Mouse (Mus musculus): Measurements from ENCODE around the gene Stim1.

Gene Stim1

GRCm38 (mm10) chr7:102267601-102268394 is at the start of gene Stim1:
Gene Stim1, plus strand, starts transcription at chr7:102267806.
- DNase-seq: peak; percentile 83

DNA sequence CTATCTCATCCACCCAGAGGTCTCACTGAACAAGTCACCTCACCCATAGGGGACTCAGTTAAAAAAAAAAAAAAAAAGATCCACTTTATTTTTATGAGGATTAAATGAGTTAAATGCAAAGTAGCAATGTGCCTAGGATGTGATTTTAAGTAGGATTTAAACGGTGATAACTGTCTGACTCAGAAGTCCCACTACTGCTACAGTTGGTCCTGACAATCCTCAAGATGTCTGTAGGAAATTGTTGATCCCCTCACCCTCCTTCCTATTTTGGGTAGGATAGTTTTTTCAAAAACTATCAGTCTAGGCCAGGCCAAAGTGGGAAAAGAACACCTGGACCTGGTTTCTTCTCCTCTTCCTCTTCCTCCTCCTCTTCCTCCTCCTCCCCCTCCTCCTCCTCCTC is 45.7 kb upstream of the Stim1 start:
- DNase-seq: no peak

DNA sequence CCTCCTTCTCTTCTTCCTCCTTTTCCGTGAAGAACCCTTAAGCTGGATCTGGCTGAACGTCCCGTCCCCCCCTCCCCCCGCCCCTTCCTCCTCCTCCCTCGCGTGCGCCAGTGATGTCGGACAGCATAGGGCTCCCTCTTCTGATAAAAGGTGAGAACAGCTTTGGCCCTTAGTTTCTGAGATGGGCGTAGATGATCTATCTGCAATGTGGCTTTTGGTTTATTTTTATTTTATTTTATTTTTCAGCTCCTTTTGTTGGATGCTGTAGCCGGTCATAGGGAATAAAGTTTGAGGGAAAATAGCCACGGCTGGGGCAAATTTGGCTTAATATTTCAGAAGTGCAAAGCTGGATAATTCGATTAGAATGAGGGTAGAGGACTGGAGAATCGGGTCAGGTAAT is 45.3 kb upstream of the Stim1 start:
- DNase-seq: peak; percentile 57

- peak; percentile 88 for DNase-seq
Measured at GRCm38 (mm10) chr7:102222830-102223556, 44.6 kb upstream of the Stim1 start.

DNA sequence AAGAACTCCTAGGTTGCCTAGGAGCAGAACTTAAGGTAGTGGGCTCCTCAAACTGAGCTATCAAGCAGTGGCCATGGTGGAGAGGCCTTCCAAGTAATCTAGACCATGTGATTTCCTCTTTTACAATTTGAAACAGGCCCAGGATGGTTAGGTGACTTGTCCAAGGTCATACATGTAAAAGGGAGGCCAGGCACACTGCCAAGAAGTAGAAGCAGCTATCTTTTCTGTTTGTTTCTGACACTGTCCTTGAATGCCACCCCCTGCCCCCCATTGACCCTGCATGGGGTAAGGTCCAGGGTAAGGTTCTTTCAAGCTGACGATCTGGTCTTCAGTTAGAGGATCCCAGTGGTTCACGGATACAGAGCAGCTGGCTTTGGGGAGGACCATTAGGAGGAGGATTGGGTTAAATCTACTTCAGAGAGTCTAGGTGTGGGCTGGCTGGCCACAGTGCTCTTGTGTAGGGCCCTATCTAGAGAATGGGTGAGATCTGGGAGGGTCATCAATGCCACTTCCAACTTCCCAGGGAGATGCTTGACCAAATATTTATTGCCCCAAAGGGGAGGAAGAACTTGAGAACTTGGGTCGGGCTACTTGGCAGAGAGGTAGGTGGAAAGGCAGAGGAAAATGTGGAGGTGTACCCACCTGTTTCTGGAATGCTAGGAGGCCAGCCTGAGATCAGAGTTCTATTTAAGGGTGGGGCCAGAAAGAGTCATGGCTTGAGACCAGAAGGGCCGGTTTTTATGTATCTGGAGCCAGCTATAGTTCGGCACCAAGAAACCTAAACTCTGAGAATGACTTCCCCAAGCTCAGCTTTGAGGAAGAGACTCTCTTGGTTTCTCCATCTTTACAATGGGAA is 43.5 kb upstream of the Stim1 start:
- no peak for DNase-seq

- no peak for DNase-seq
Measured at GRCm38 (mm10) chr7:102226051-102226450, 41.6 kb upstream of the Stim1 start.

DNA sequence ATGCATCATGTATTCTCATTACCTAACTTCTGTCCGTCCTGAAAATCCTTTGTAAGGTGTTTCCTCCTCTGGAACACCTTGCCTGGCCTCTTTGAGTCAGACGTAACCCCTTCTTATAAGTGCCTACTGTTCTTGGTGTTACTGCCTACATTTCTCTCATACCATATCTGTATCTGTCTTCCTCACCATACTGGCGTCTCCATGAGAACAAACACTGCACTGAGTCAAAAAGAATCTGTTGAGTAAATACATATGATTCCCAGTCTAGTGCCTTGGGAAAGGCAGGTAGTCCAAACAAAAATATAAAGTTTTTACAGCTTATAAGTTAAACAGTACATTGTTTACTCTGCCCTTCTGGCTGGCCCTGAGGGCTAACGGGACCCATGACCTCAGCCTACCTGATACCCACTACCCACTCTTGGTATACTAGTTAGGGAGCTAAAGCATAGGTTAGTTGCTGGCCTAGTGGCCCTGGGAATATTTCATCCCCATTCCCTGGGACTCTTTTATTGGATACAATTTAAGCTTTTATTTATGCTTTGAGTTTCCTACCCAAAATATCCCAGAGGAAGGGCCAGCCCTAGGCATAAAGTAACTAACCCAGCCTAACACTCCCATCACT is 39.4 kb upstream of the Stim1 start:
- DNase-seq: no peak

- no peak for DNase-seq
Measured at GRCm38 (mm10) chr7:102229814-102230213, 37.8 kb upstream of the Stim1 start.

GRCm38 (mm10) chr7:102233059-102233458 is 34.5 kb upstream of the Stim1 start:
- no peak for DNase-seq

GRCm38 (mm10) chr7:102238686-102239286 is 28.8 kb upstream of the Stim1 start:
- DNase-seq: no peak

DNA sequence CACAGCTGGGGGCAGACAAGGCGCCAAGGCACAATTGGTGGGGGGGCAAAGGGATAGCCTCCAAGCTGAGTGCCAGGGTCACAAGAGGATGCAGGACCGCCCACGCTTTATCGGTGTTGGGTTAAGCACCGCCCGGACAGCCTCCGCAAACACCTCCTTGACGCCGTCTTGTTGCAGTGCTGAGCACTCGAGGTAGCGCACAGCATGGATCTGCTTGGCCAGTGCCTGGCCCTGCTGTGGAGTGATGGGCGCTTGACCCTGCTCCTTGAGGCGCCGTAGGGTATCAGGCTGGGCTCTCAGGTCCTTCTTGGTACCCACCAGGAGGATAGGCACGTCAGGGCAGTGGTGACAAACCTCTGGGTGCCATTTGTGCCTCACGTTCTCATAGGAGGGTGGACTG is 28.0 kb upstream of the Stim1 start:
- no peak for DNase-seq

- DNase-seq: no peak
Measured at GRCm38 (mm10) chr7:102242371-102242770, 25.2 kb upstream of the Stim1 start.

DNA sequence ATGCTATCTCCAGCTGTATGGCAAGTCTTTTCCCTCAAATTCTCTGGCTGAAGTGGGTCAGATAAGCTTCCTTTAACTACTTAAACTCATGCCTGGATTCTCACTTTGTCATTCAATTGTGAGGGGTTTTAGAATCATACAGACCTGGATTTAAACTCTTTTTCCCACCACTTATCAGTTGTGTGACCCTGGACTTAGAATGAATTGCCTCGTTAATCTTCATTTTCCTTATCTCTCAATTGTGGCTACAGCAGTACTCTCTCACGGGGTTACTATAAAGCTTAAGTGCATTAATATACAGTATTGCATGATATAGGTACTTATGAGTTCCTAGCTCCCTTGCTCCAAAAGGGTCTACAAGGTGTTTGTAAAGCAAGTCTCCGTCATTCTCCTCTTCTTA is 24.7 kb upstream of the Stim1 start:
- DNase-seq: no peak

- DNase-seq: peak; percentile 50
Measured at GRCm38 (mm10) chr7:102243870-102244269, 23.7 kb upstream of the Stim1 start.

DNA sequence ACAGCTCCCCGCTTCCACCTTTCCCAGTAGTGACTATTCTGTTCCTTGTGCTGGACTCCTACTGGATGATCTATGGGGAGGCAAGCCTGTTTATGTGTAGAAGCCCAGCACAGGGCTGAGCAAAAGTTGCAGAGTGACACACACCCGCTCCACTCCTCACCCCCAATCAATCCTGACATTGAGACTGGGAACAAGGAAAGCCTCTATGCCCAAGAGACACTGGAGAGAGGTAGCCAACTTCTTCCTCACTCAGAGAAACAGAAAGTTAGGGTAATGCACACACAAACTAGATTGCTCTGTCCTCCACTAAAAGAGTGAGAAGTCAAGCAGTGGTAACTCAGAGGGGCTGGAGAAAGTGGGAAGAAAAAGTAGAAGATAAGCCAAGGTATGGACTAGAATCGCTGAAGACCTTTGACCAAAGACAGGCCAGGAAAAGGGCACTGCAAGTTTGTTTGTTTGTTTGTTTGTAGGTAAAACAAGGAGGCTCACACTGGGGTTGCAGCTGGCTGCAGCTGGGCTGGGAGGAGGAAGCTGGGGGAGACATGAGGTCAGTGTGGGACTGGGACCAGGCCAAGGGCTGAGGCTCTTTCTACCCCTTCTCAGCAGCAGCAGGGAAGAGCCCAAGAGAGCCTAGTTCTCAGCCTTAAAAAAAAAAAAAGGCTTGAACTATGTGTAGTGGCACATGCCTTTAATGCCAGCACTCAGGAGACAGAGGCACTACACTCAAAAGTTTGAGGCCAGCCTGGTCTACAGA is 22.6 kb upstream of the Stim1 start:
- DNase-seq: no peak

GRCm38 (mm10) chr7:102245775-102246174 is 21.8 kb upstream of the Stim1 start:
- DNase-seq: peak; percentile 45

DNA sequence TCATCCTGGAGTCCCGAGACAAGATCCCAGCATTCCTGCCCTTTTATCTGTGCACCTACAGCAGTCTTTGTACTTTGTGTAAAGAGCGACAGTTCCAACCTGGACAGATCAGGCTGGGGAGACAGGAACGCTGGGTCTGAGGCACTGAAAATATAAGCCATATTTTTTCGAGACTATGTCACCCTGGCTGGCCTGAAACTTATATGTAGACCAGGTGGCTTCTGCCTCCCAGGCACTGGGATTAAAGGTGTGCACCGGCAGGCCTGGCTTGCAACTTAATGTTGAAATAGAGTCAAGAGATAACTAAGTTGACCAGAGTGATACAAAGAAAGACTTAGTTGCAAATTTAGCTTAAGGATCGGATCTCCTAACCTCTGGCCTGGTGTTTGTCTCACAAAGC is 21.3 kb upstream of the Stim1 start:
- no peak for DNase-seq

DNA sequence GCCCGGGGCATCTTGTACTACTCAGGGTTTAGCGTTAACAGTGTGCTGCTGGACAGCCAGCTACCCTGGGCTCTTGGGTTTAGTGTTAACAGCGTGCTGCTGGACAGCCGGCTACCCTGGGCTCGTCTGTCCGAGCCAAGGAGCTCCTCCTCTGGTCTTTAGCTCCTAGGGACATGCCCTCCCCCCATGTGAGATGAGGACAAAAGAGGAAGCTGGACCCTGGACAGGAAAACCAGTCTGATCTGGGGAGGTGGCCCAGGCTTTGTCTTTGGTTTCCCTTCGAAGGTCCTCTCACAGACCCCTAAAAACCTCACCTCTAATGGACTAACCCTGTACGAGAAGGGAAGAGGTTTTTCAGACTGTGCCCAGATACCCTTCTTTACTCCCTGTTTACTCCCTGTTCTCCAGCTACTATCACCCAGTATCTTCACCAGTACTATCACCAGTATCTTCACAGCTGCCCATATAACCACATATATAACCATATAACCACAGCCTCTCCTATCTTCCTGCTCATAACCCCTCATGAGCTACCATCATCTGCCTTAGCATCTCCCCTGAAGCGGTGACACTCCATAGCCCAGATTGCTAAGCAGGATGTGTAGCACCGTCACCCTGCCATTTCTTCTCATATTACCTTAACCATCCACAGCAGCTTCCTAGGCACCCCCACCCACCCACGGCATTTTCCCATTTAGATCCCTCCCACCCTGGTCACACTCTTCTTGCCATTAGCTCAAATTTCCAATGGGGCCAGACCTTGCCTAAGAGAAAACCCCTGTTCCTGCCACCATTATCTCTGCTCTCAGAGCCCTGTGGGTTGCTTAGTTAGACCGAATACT is 20.4 kb upstream of the Stim1 start:
- no peak for DNase-seq

DNA sequence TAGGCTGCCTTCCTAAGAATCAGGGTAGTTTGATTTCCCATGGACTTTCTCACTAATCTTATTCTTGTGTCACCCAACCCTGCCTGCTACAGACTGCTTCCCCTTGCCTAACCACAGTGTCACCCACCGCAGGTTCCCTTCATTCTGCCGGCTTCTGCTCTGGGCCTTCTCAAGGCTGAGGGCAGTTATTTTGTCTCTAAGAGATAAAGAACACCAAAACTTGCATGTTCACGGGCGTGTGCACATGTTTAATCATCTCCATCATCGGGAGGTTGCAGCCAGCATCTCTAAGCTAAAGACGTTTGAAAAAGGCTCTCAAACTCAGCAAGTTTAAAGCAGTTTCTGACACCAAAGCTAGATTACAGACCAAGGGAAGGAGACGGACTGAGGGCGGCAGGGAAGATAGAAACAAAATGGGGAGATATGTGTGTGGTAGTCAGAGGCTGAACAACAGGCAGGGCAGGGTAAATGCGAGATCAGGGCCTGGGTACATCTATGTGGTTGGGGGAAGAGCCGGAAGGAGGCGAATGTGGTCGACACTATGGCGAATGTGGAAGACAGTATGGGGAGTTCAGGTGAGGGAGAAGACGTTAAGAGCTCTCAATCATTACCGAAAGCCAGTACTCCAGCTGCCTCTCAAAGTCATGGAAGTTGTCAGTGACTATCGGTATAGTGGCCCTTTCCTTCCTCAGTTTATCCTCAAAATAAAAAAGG is 18.8 kb upstream of the Stim1 start:
- peak; percentile 63 for DNase-seq

- peak; percentile 83 for DNase-seq
Measured at GRCm38 (mm10) chr7:102249531-102249895, 18.1 kb upstream of the Stim1 start.
